Mouse (Mus musculus) small intestine, adult 2 months (tissue): ENCODE measurements around the gene Cyfip2. TPM values are rescaled to one million over a fixed set of nuclear protein-coding genes. Genes with fewer than 3 reads are reported as not detected.
"Not testable (repeated sequence)": the region's sequence is repeated elsewhere in the genome, so short reads cannot be mapped to it uniquely, and the experiment has no call there.

Experiments
- H3K27ac ChIP-seq: fragments of 200-500 bp; 2 replicates; pipeline ENCODE4 v1.5.1; 2012; ENCODE audit warnings: low read depth, low read length, control low read depth, inconsistent platforms; ENCODE audit not compliant: insufficient read depth
- H3K27me3 ChIP-seq: fragments of 200-500 bp; 2 replicates; pipeline ENCODE4 v1.6.1; 2012; ENCODE audit warnings: mild to moderate bottlenecking, moderate library complexity, low read length, inconsistent platforms; ENCODE audit not compliant: control insufficient read depth, insufficient read depth
- H3K36me3 ChIP-seq: fragments of 200-500 bp; 2 replicates; pipeline ENCODE4 v1.6.1; 2012; ENCODE audit warnings: mild to moderate bottlenecking, low read length, control low read depth, inconsistent platforms; ENCODE audit not compliant: control insufficient read depth, insufficient read depth
- H3K4me1 ChIP-seq: fragments of 200-500 bp; 2 replicates; pipeline ENCODE4 v1.6.1; 2012; ENCODE audit warnings: low read length, inconsistent platforms, mixed read lengths; ENCODE audit not compliant: control insufficient read depth, insufficient read depth, insufficient read length
- H3K4me3 ChIP-seq: fragments of 200-500 bp; 2 replicates; pipeline ENCODE4 v1.5.1; 2012; ENCODE audit warnings: low read depth, mild to moderate bottlenecking, control low read depth, inconsistent platforms, low read length, moderate library complexity
- CTCF ChIP-seq: fragments of 200-500 bp; IDR thresholded peaks from 2 replicates; pipeline ENCODE4 v1.5.1; 2012; ENCODE audit warnings: low read depth, mild to moderate bottlenecking, control low read depth, inconsistent platforms, low read length, moderate library complexity, mixed read lengths; ENCODE audit not compliant: insufficient replicate concordance, insufficient read length; ENCODE audit errors: extremely low read depth
- POLR2A ChIP-seq: fragments of 200-500 bp; IDR thresholded peaks from 2 replicates; pipeline ENCODE4 v1.6.1; 2012; ENCODE audit warnings: low read depth, mild to moderate bottlenecking, control low read depth, inconsistent platforms, low read length, moderate library complexity
- WGBS: fragments of 180-500 bp; shearing (Covaris S2); methylation state at CpG from one replicate; pipeline ENCODE4 v1.1.7; 2018; 5-methylcytosine and 5-hydroxymethylcytosine counted together
- polyA plus RNA-seq: library from polyadenylated mRNA; depleted of rRNA; stranded (reverse); fragments of >200 nt; gene quantifications from 2 replicates; pipeline ENCODE4 v1.2.3, GENCODE M21; 2012

Cyfip2 gene
- polyA plus RNA-seq, 1 experiment = 3.8 TPM

DNA sequence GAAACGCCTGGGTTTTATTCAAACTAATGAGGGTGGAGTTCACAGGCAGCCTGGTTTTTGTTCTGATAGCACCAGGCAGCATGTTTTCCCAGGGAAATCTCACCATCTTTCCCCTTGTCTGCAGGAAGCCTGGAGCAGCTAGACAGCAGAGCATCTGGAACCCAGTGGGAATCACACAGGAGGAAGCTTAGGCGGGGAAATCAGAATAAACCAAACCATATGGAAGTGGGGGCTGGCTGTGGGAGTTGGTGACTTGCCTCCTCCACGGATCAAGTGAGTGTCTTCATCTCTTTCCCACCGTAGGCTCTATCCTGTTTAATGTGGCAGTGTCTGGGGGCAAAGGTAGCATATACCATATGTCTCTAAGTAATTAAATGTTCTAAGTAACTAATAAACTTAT is 127.2 kb downstream of the Cyfip2 start:
- Histone ChIP-seq H3K27me3 (no peaks in the 10 kb centered on the region), H3K4me1 (no peaks in the 10 kb centered on the region), H3K27ac (no peak overlapping the region), H3K36me3 (no peaks in the 10 kb centered on the region), H3K4me3 (no peak overlapping the region)
- WGBS = 48% methylated on average over 4 of the region's 4 CpGs
- TF ChIP-seq POLR2A (no peak), CTCF (no peak)

DNA sequence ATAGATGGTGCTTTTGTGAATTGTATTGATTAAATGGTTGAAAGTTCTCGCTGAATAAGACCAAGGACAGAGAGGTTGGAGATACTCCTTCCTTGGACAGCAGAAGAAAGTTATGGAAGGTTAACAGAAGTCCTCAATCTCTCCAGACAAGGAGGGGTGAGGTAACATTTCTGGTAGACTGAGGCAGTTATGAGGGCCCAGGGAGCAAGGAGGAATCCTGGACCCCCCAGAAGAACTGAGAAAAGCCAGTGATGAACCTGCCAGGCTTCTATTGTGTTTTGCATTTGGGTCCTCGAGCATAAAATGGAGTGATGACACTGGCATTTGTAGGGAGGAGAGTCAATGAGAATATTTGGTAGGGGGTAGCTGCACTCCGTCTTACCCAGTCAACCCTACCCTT is 127.7 kb downstream of the Cyfip2 start:
- no peaks in the 10 kb centered on the region for H3K27me3 ChIP-seq
- TF ChIP-seq POLR2A (no peak), CTCF (no peak)
- no peaks in the 10 kb centered on the region for H3K4me1 ChIP-seq
- 80% methylated on average over 3 of the region's 3 CpGs for WGBS
- H3K4me3 ChIP-seq = no peak overlapping the region
- no peak overlapping the region for H3K27ac ChIP-seq
- no peaks in the 10 kb centered on the region for H3K36me3 ChIP-seq

DNA sequence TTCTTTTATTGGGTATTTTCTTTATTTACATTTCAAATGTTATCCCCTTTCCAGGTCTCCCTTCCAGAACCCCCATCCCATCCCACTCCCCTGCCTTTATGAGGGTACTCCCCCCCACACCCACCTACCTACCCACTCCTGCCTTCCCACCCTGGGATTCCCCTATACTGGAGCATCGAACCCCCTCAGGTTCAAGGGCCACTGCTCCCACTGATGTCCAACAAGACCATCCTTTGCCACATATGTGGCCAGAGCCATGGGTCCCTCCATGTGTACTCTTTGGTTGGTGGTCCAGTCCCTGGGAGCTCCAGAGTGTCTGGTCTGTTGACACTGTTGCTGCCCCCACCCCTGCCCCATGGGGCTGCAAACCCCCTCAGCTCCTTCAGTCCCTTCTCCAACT is 130.6 kb downstream of the Cyfip2 start:
- H3K27me3 ChIP-seq, H3K4me3 ChIP-seq, H3K27ac ChIP-seq, H3K36me3 ChIP-seq, H3K4me1 ChIP-seq: not testable (repeated sequence)
- 90% methylated on average over 1 of the region's 1 CpGs for WGBS

DNA sequence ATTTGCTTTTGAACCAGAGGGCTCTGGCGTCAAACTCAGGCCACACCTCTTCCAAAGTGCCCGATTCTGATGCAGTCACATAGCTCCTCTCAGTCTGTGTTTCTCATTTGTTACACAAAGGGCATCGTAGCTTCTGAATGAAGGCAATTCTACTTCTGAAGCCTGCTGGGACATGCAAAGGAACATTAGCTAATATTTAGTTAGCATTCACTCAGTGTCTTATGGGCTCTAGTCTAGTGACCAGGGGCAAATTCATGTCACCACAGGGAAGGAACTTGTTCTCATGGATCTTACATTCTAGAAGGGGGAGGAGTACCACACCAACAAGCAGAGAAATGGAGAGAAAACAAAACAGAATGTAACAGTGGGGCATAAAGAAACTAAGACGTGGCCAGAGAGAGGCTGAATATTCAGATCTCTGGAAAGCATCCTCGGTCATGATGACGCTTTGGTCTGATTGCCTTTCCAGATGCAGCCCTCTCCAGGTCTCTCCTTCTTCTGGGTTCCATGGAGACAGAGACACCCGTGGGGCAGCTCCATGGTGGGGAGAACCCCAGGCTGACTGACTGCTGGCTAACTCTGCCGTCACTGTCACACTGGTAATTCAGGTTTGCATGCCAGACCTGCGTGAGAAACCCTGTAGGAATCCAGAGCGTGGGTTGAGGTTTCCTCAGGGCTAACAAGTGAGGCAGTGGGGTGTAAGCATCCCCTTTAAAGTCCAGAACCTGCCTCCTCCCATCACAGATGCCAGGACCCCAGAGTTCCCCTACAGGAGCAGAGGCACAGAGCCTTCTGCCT is 135.2 kb downstream of the Cyfip2 start:
- Histone ChIP-seq H3K4me3 (no peak overlapping the region), H3K27me3 (no peaks in the 10 kb centered on the region), H3K4me1 (no peaks in the 10 kb centered on the region), H3K36me3 (no peaks in the 10 kb centered on the region), H3K27ac (no peak overlapping the region)
- TF ChIP-seq CTCF = no peak
- no peak for TF ChIP-seq POLR2A
- 70% methylated on average over 10 of the region's 10 CpGs for WGBS

DNA sequence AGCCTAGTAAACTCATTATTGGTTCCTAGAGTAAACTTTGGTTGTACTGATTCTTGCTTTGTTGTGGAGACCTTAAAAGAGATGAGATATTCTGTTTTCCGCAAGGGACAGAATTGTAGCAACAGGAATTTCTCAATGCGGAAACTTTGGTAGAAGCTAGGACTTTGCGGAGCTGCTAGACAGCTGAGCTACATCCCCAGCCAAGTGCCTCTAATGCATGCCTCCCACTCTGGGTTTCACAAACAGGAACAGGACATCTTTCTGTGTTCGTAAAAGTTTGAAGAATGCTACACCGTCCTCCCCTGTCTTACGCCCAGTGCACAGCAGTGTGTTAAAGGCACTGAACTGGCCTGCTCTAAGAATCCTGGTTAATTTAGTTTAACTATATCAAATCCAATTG is 136.5 kb downstream of the Cyfip2 start:
- Histone ChIP-seq H3K4me3 (no peak overlapping the region), H3K27me3 (no peaks in the 10 kb centered on the region), H3K36me3 (no peaks in the 10 kb centered on the region), H3K4me1 (no peaks in the 10 kb centered on the region), H3K27ac (no peak overlapping the region)
- whole genome bisulfite sequencing = 85% methylated on average over 6 of the region's 6 CpGs
- TF ChIP-seq POLR2A (no peak), CTCF (no peak)

DNA sequence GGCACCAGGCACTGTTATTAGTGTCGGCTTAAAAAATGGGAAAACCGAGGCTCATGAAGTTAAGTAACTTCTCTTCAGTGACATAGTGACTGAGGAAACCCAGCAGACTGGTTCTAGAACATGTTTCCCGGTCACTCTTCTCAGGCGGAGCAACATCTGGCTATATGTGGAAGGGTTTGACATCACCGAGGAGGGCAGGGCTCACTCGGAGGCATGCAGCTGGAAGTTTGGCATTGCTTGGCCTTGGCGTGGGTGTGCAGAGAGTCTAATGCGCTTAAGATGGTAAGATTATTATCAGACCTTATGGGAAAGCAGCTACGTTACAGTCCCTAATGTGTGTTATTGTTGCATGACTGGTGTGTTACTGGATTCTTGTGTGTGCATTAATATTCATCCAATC is 140.5 kb downstream of the Cyfip2 start:
- TF ChIP-seq POLR2A (no peak), CTCF (no peak)
- Histone ChIP-seq H3K4me3 (no peak overlapping the region), H3K27ac (no peak overlapping the region), H3K27me3 (no peaks in the 10 kb centered on the region), H3K36me3 (no peaks in the 10 kb centered on the region), H3K4me1 (no peaks in the 10 kb centered on the region)
- 89% methylated on average over 9 of the region's 9 CpGs for WGBS

DNA sequence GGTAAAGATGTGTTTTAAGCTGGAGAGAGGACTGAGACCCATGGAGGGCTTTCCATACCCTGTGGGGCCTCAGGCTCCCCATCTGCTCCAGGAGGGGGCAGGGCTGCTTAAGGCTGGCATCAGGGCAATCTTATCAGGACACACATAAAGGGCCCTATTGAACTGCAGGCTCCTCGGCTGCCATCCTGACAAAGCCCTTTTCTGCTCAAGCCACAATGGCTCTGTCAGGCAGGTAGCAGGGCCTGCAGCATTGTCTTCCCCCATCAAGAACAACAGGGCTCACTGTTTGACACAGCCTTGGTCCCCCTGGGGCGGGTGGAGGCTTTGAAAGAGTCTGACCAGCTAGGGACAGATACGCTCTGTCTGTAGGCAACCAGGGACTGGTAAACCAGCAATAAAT is 142.8 kb downstream of the Cyfip2 start:
- 59% methylated on average over 3 of the region's 3 CpGs for WGBS

More for the DNA sequence above, 142.8 kb downstream of the Cyfip2 start:
- Histone ChIP-seq H3K27ac (no peak overlapping the region), H3K36me3 (no peaks in the 10 kb centered on the region), H3K4me3 (no peak overlapping the region), H3K27me3 (peaks cover 7% of the 10 kb centered on the region; the same call in 1 of the 2 replicates), H3K4me1 (no peaks in the 10 kb centered on the region)
- no peak for TF ChIP-seq CTCF
- TF ChIP-seq POLR2A = no peak
